Mouse (Mus musculus) cerebellum, postnatal 14 days (tissue): Measurements from ENCODE around the gene Snrpd3.

ENCODE experiments used
- DNase-seq, 2 experiments: peaks; one replicate each; pipeline ENCODE4 v3.0.0; 2021; ENCODE audit warnings: mixed read lengths in 2 of 2

The Snrpd3 gene

GRCm38 (mm10) chr10:75568441-75568840 lies 51.1 kb downstream of the Snrpd3 start:
- no peak for DNase-seq

- DNase-seq, result no peak
Observed at GRCm38 (mm10) chr10:75568851-75569250, 51.5 kb downstream of the Snrpd3 start.

- no peak for DNase-seq
Observed at GRCm38 (mm10) chr10:75570981-75571657, 53.8 kb downstream of the Snrpd3 start.

- no peak for DNase-seq
Observed at GRCm38 (mm10) chr10:75571937-75572336, 54.6 kb downstream of the Snrpd3 start.

- no peak for DNase-seq
Observed at GRCm38 (mm10) chr10:75573181-75573580, 55.8 kb downstream of the Snrpd3 start.

- no peak for DNase-seq
Observed at GRCm38 (mm10) chr10:75573965-75574364, 56.6 kb downstream of the Snrpd3 start.

- DNase-seq, result no peak
Observed at GRCm38 (mm10) chr10:75579129-75579528, 61.8 kb downstream of the Snrpd3 start.

GRCm38 (mm10) chr10:75585876-75586552 lies 68.7 kb downstream of the Snrpd3 start:
- DNase-seq, result peak; percentile 94 to 96

- DNase-seq, result no peak
Observed at GRCm38 (mm10) chr10:75586553-75586879, 69.2 kb downstream of the Snrpd3 start.
